Mouse (Mus musculus): Measurements from ENCODE around the gene Ces2g. TPM values are rescaled to one million over a fixed set of nuclear protein-coding genes. Genes with fewer than 3 reads are reported as not detected.

Ces2g gene
- 0.44 and 0.77 TPM in 2 replicates for polyA plus RNA-seq (2015; fragmentation: Nextera tagmentation; extraction: Ambion mirVana)

- H3K4me1 ChIP-seq, result no peaks in the 10 kb centered on the region
- H3K9ac ChIP-seq, result no peak within 1 kb of the TSS
- H3K4me2 ChIP-seq, result no peak within 1 kb of the TSS
- H3K4me3 ChIP-seq (replicated peaks), result no peak within 1 kb of the TSS
- no peaks in the 10 kb centered on the region for H3K27me3 ChIP-seq
- no peaks in the 10 kb centered on the region for H3K9me3 ChIP-seq (replicated peaks)
- no peak within 1 kb of the TSS for H3K27ac ChIP-seq
- 63% methylated on average over 5 of the region's 5 CpGs for WGBS
- no peaks in the 10 kb centered on the region for H3K36me3 ChIP-seq
- no peak for ATAC-seq (replicated peaks; ENCODE audit: low FRiP score)
Measured at GRCm38 (mm10) chr8:104961537-104961961, at the start of gene Ces2g. Gene Ces2g, plus strand, starts transcription at chr8:104961718.

GRCm38 (mm10) chr8:104925972-104926596 is 35.4 kb upstream of the Ces2g start, which contains the start of gene Ces2e:
Gene Ces2e, plus strand, starts transcription at chr8:104926260.
- no peak for ATAC-seq (replicated peaks; ENCODE audit: low FRiP score)
- Histone ChIP-seq H3K4me3 (replicated peaks) (no peak within 1 kb of the TSS), H3K36me3 (no peaks in the 10 kb centered on the region), H3K9ac (no peak within 1 kb of the TSS), H3K4me2 (no peak within 1 kb of the TSS), H3K9me3 (replicated peaks) (no peaks in the 10 kb centered on the region), H3K27ac (no peak within 1 kb of the TSS), H3K27me3 (no peaks in the 10 kb centered on the region), H3K4me1 (no peaks in the 10 kb centered on the region)
- WGBS, result 58% methylated on average over 5 of the region's 5 CpGs

DNA sequence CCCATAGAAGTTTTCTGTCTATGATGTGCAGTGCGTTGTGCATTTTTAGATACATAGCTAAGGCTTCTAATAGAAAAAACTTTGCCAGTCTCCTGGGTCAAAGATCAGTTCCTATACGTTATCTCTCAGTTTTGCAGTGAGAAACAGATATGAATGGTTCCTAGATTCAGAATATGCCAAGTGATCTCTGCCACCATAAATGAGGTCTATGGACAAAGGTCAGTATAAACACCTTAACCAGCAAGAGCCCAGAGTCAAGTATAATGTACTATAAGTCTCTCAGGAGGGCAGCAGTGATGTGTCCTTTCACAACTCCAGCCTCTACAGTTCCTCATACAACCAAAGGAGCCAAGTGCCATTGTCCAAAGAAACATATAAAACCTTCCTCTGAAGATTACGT is 34.2 kb upstream of the Ces2g start:
- Histone ChIP-seq H3K9ac (no peak overlapping the region), H3K4me2 (no peak overlapping the region), H3K4me3 (replicated peaks) (no peak overlapping the region), H3K27me3 (no peaks in the 10 kb centered on the region), H3K9me3 (replicated peaks) (no peaks in the 10 kb centered on the region), H3K27ac (no peak overlapping the region), H3K4me1 (no peaks in the 10 kb centered on the region), H3K36me3 (no peaks in the 10 kb centered on the region)
- ATAC-seq (replicated peaks; ENCODE audit: low FRiP score), result no peak
- 83% methylated on average over 3 of the region's 3 CpGs for WGBS

GRCm38 (mm10) chr8:104944665-104945064 is 16.9 kb upstream of the Ces2g start:
- no peaks in the 10 kb centered on the region for H3K36me3 ChIP-seq
- no peak for ATAC-seq (replicated peaks; ENCODE audit: low FRiP score)
- H3K4me1 ChIP-seq, result no peaks in the 10 kb centered on the region
- no peak overlapping the region for H3K4me3 ChIP-seq (replicated peaks)
- H3K4me2 ChIP-seq, result no peak overlapping the region
- H3K9me3 ChIP-seq (replicated peaks), result no peaks in the 10 kb centered on the region
- 78% methylated on average over 2 of the region's 2 CpGs for WGBS
- H3K27me3 ChIP-seq, result no peaks in the 10 kb centered on the region
- no peak overlapping the region for H3K27ac ChIP-seq
- H3K9ac ChIP-seq, result no peak overlapping the region

- H3K4me2 ChIP-seq, result no peak within 1 kb of the TSS
- no peaks in the 10 kb centered on the region for H3K4me1 ChIP-seq
- no peak for ATAC-seq (replicated peaks; ENCODE audit: low FRiP score)
- no peak within 1 kb of the TSS for H3K27ac ChIP-seq
- no peak within 1 kb of the TSS for H3K4me3 ChIP-seq (replicated peaks)
- no peaks in the 10 kb centered on the region for H3K9me3 ChIP-seq (replicated peaks)
- 75% methylated on average over 4 of the region's 4 CpGs for WGBS
- no peaks in the 10 kb centered on the region for H3K36me3 ChIP-seq
- no peak within 1 kb of the TSS for H3K9ac ChIP-seq
- H3K27me3 ChIP-seq, result no peaks in the 10 kb centered on the region
Measured at GRCm38 (mm10) chr8:104947056-104947455, 14.5 kb upstream of the Ces2g start, which contains the start of gene Ces2f. Gene Ces2f, plus strand, starts transcription at chr8:104947356.

GRCm38 (mm10) chr8:104949031-104949430 is 12.5 kb upstream of the Ces2g start:
- H3K27ac ChIP-seq, result no peak overlapping the region
- WGBS, result 64% methylated on average over 5 of the region's 5 CpGs

GRCm38 (mm10) chr8:104962229-104962901 is 847 bp downstream of the Ces2g start:
- H3K27me3 ChIP-seq, result no peaks in the 10 kb centered on the region
- H3K9ac ChIP-seq, result no peak overlapping the region
- no peak overlapping the region for H3K4me3 ChIP-seq (replicated peaks)
- ATAC-seq (replicated peaks; ENCODE audit: low FRiP score), result peak; percentile 49; the same call in 1 of the 2 replicates
- 76% methylated on average over 8 of the region's 8 CpGs for WGBS
- no peaks in the 10 kb centered on the region for H3K36me3 ChIP-seq
- H3K27ac ChIP-seq, result no peak overlapping the region
- H3K9me3 ChIP-seq (replicated peaks), result no peaks in the 10 kb centered on the region
- H3K4me2 ChIP-seq, result no peak overlapping the region
- no peaks in the 10 kb centered on the region for H3K4me1 ChIP-seq

More at GRCm38 (mm10) chr8:104949031-104949430, 12.5 kb upstream of the Ces2g start:
- ATAC-seq (replicated peaks; ENCODE audit: low FRiP score), result no peak
- H3K36me3 ChIP-seq, result no peaks in the 10 kb centered on the region
- no peak overlapping the region for H3K4me2 ChIP-seq
- no peaks in the 10 kb centered on the region for H3K4me1 ChIP-seq
- no peaks in the 10 kb centered on the region for H3K27me3 ChIP-seq
- H3K4me3 ChIP-seq (replicated peaks), result no peak overlapping the region
- no peak overlapping the region for H3K9ac ChIP-seq
- no peaks in the 10 kb centered on the region for H3K9me3 ChIP-seq (replicated peaks)

GRCm38 (mm10) chr8:104963375-104963894 is 1.9 kb downstream of the Ces2g start:
- ATAC-seq (replicated peaks; ENCODE audit: low FRiP score), result no peak
- WGBS, result 88% methylated on average over 4 of the region's 4 CpGs

GRCm38 (mm10) chr8:104984126-104984525 is 22.6 kb downstream of the Ces2g start:
- no peak for ATAC-seq (replicated peaks; ENCODE audit: low FRiP score)
- H3K27ac ChIP-seq, result no peak overlapping the region

More at GRCm38 (mm10) chr8:104963375-104963894, 1.9 kb downstream of the Ces2g start:
- no peak overlapping the region for H3K27ac ChIP-seq
- H3K36me3 ChIP-seq, result no peaks in the 10 kb centered on the region
- H3K4me2 ChIP-seq, result no peak overlapping the region
- no peak overlapping the region for H3K9ac ChIP-seq
- H3K9me3 ChIP-seq (replicated peaks), result no peaks in the 10 kb centered on the region
- no peak overlapping the region for H3K4me3 ChIP-seq (replicated peaks)
- no peaks in the 10 kb centered on the region for H3K27me3 ChIP-seq
- H3K4me1 ChIP-seq, result no peaks in the 10 kb centered on the region

DNA sequence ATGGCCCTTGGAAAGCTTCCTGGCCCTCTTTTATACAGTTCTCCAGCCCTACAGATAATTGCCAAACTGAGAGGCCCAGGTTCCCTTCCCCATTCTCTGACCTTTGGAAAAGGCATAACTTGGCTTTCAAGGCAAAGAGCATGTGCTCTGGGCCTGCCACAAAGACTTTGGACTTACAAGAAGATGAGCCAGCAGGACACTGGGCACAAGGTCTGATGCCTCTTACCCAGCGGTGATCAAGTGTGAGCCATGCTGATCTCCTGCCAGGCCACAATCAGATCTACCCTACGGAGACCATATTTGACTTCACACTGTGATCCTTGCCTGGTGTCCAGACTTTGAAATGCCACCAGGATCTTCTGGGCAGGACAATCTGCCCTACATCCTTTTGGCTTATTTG is 23.4 kb downstream of the Ces2g start:
- Histone ChIP-seq H3K4me1 (no peaks in the 10 kb centered on the region), H3K9me3 (replicated peaks) (no peaks in the 10 kb centered on the region), H3K27me3 (no peaks in the 10 kb centered on the region), H3K4me3 (replicated peaks) (no peak overlapping the region), H3K9ac (no peak overlapping the region), H3K4me2 (no peak overlapping the region), H3K27ac (no peak overlapping the region), H3K36me3 (no peaks in the 10 kb centered on the region)
- 95% methylated on average over 2 of the region's 2 CpGs for WGBS
- ATAC-seq (replicated peaks; ENCODE audit: low FRiP score), result no peak

More at GRCm38 (mm10) chr8:104984126-104984525, 22.6 kb downstream of the Ces2g start:
- H3K4me2 ChIP-seq, result no peak overlapping the region
- WGBS, result 90% methylated on average over 5 of the region's 5 CpGs
- H3K36me3 ChIP-seq, result no peaks in the 10 kb centered on the region
- no peaks in the 10 kb centered on the region for H3K4me1 ChIP-seq
- H3K27me3 ChIP-seq, result no peaks in the 10 kb centered on the region
- no peak overlapping the region for H3K4me3 ChIP-seq (replicated peaks)
- 0 out of 2 replicates have a peak, but pooled peaks cover 3% of the 10 kb centered on the region for H3K9me3 ChIP-seq (replicated peaks)
- H3K9ac ChIP-seq, result no peak overlapping the region

DNA sequence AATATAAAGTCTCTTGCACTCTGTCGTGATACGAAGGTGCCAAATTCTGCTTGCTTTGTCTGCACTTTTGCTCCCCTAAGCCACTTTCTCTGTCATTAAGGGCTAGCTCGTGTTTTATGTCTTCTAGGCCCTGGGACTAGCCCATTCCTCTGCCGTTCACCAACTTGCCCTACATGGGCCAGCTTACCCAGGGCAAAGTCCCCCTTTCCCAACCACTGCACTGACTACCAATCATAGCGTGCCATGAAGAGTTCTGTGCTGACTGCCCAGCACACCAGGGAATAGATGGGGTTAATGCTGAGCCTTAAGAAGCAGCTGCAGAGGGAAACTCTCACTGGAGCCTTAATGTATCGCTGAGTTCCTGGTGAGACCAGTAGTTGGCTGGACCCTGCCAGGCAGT is 36.7 kb downstream of the Ces2g start:
- H3K36me3 ChIP-seq, result no peaks in the 10 kb centered on the region
- no peak for ATAC-seq (replicated peaks; ENCODE audit: low FRiP score)
- H3K9ac ChIP-seq, result no peak overlapping the region
- no peaks in the 10 kb centered on the region for H3K4me1 ChIP-seq
- no peak overlapping the region for H3K4me3 ChIP-seq (replicated peaks)
- H3K27me3 ChIP-seq, result no peaks in the 10 kb centered on the region
- H3K4me2 ChIP-seq, result no peak overlapping the region
- no peaks in the 10 kb centered on the region for H3K9me3 ChIP-seq (replicated peaks)
- 70% methylated on average over 6 of the region's 6 CpGs for WGBS
- H3K27ac ChIP-seq, result no peak overlapping the region

- WGBS, result 78% methylated on average over 6 of the region's 6 CpGs
- no peak overlapping the region for H3K27ac ChIP-seq
Measured at GRCm38 (mm10) chr8:104999183-104999582, 37.7 kb downstream of the Ces2g start.

More at GRCm38 (mm10) chr8:104999183-104999582, 37.7 kb downstream of the Ces2g start:
- Histone ChIP-seq H3K36me3 (no peaks in the 10 kb centered on the region), H3K4me1 (no peaks in the 10 kb centered on the region), H3K9me3 (replicated peaks) (no peaks in the 10 kb centered on the region), H3K27me3 (no peaks in the 10 kb centered on the region), H3K4me3 (replicated peaks) (no peak overlapping the region), H3K4me2 (no peak overlapping the region), H3K9ac (no peak overlapping the region)
- no peak for ATAC-seq (replicated peaks; ENCODE audit: low FRiP score)
